Mouse (Mus musculus): ENCODE results near the gene Sod3. TPM values are rescaled to one million over a fixed set of nuclear protein-coding genes. Genes with fewer than 3 reads are reported as not detected.

Sod3 gene
- 1 to 10 TPM; 3.7 to 6.8 (median 5.1) TPM for total RNA-seq (2022)

- DNase-seq (ENCODE audit: low spot score in 2 of 2), result no peak
Observed at GRCm38 (mm10) chr5:52363468-52364150, at the start of gene Sod3. Gene Sod3 (plus strand): TSS chr5:52363791.

GRCm38 (mm10) chr5:52316926-52317325 is 46.7 kb upstream of the Sod3 start:
- no peak for DNase-seq (ENCODE audit: low spot score in 2 of 2)

GRCm38 (mm10) chr5:52319499-52319898 is 44.1 kb upstream of the Sod3 start:
- DNase-seq (ENCODE audit: low spot score in 2 of 2), result no peak

GRCm38 (mm10) chr5:52332120-52332519 is 31.5 kb upstream of the Sod3 start:
- no peak for DNase-seq (ENCODE audit: low spot score in 2 of 2)

- no peak for DNase-seq (ENCODE audit: low spot score in 2 of 2)
Observed at GRCm38 (mm10) chr5:52335590-52335989, 28.0 kb upstream of the Sod3 start.

- no peak for DNase-seq (ENCODE audit: low spot score in 2 of 2)
Observed at GRCm38 (mm10) chr5:52339134-52339533, 24.5 kb upstream of the Sod3 start.

GRCm38 (mm10) chr5:52346890-52347289 is 16.7 kb upstream of the Sod3 start:
- DNase-seq (ENCODE audit: low spot score in 2 of 2), result no peak

- DNase-seq (ENCODE audit: low spot score in 2 of 2), result no peak
Observed at GRCm38 (mm10) chr5:52350451-52350850, 13.1 kb upstream of the Sod3 start.

GRCm38 (mm10) chr5:52351561-52351960 is 12.0 kb upstream of the Sod3 start:
- no peak for DNase-seq (ENCODE audit: low spot score in 2 of 2)

- no peak for DNase-seq (ENCODE audit: low spot score in 2 of 2)
Observed at GRCm38 (mm10) chr5:52352730-52353129, 10.9 kb upstream of the Sod3 start.

- no peak for DNase-seq (ENCODE audit: low spot score in 2 of 2)
Observed at GRCm38 (mm10) chr5:52354441-52354840, 9.2 kb upstream of the Sod3 start.

- no peak for DNase-seq (ENCODE audit: low spot score in 2 of 2)
Observed at GRCm38 (mm10) chr5:52355612-52356011, 8.0 kb upstream of the Sod3 start.

GRCm38 (mm10) chr5:52357175-52357754 is 6.3 kb upstream of the Sod3 start:
- no peak for DNase-seq (ENCODE audit: low spot score in 2 of 2)

- no peak for DNase-seq (ENCODE audit: low spot score in 2 of 2)
Observed at GRCm38 (mm10) chr5:52358120-52358519, 5.5 kb upstream of the Sod3 start.

- DNase-seq (ENCODE audit: low spot score in 2 of 2), result no peak
Observed at GRCm38 (mm10) chr5:52360286-52361049, 3.1 kb upstream of the Sod3 start.

GRCm38 (mm10) chr5:52362776-52363467 is 669 bp upstream of the Sod3 start:
- no peak for DNase-seq (ENCODE audit: low spot score in 2 of 2)

- no peak for DNase-seq (ENCODE audit: low spot score in 2 of 2)
Observed at GRCm38 (mm10) chr5:52364521-52364920, 930 bp downstream of the Sod3 start.

- peak in 1 of 2 experiments; percentile 35 for DNase-seq (ENCODE audit: low spot score in 2 of 2)
Observed at GRCm38 (mm10) chr5:52365930-52366329, 2.3 kb downstream of the Sod3 start.

- no peak for DNase-seq (ENCODE audit: low spot score in 2 of 2)
Observed at GRCm38 (mm10) chr5:52366661-52367060, 3.1 kb downstream of the Sod3 start.

GRCm38 (mm10) chr5:52367866-52368840 is 4.6 kb downstream of the Sod3 start:
- no peak for DNase-seq (ENCODE audit: low spot score in 2 of 2)

- DNase-seq (ENCODE audit: low spot score in 2 of 2), result no peak
Observed at GRCm38 (mm10) chr5:52370901-52371300, 7.3 kb downstream of the Sod3 start.

Data from layer of hippocampus, adult 8-10 months (tissue).